Mouse (Mus musculus) urinary bladder, postnatal 10 days (tissue): ENCODE data around the gene Fmo3.

Source experiments
- DNase-seq: peaks from one replicate; pipeline ENCODE4 v3.0.0; 2022; ENCODE audit warnings: low spot score

Gene Fmo3

GRCm38 (mm10) chr1:162984428-162984827, at the start of gene Fmo3:
Gene Fmo3 (minus strand): TSS chr1:162984528.
- no peak for DNase-seq

DNA sequence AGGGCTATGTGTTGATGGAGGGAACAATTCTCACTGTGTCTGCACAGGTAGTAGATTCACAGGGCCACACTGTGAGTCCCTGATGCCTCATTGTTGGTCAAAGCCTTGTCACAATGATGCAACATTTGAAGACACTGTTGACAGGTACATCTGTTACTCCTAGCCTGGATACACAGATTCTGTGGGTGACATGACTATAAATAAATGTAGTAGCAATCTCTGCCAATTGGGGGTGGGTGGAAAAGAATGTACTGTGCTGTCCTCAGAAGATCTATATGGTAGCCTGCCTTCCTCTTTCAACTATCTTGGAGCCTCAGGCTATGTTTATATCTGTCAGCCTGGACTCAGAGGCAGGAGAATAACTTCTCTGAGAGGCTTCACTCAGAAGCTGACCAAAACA, 38.7 kb upstream of the Fmo3 start:
- no peak for DNase-seq

GRCm38 (mm10) chr1:163009220-163009619, 24.9 kb upstream of the Fmo3 start:
- no peak for DNase-seq

DNA sequence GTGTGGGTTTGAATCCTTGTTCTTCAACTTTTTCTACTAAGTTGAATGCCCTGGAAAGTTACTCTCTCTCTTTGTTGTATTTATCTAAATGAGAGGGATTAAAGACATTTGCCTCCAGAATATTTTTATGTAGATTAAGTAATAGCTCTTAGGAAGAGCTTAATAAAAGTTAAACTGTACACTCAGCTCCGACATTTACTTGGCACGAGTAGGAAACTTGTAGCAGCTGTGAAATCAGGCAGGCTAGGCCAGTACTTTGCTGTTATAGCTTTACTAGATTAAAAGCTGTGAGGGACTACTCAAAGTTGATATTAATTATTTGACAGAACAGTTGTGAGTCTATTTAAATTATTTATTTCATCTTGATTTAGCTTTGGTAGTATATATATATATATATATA, 19.2 kb upstream of the Fmo3 start:
- DNase-seq = no peak

GRCm38 (mm10) chr1:163001271-163001829, 17.0 kb upstream of the Fmo3 start:
- DNase-seq = no peak

GRCm38 (mm10) chr1:162987546-162987945, 3.2 kb upstream of the Fmo3 start:
- no peak for DNase-seq

GRCm38 (mm10) chr1:162986777-162987176, 2.4 kb upstream of the Fmo3 start:
- DNase-seq = no peak

- DNase-seq = no peak
Measured at GRCm38 (mm10) chr1:162986121-162986748, 1.9 kb upstream of the Fmo3 start.

DNA sequence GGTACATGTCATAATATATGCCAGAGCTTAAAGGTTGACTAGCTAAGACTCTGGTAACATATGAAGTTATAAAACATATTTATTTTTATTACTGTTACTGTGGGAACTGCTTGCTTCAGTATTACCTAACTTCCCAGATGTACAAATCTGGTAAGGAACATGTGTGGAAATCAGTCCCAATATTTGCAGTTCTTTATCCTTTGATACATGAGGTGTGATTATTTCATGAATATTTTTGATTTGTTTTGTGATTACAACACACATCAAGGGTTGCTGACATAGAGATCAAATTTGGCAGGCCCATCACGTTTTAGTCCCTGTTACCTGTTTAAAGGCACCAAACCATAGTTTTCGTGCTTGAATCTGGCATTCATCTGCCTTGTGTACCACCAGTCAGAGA, 20.8 kb downstream of the Fmo3 start:
- no peak for DNase-seq

GRCm38 (mm10) chr1:162957422-162957821, 26.9 kb downstream of the Fmo3 start:
- no peak for DNase-seq

- DNase-seq = no peak
Measured at GRCm38 (mm10) chr1:162953079-162953478, 31.2 kb downstream of the Fmo3 start.

GRCm38 (mm10) chr1:162949763-162950162, 34.6 kb downstream of the Fmo3 start:
- DNase-seq = no peak

DNA sequence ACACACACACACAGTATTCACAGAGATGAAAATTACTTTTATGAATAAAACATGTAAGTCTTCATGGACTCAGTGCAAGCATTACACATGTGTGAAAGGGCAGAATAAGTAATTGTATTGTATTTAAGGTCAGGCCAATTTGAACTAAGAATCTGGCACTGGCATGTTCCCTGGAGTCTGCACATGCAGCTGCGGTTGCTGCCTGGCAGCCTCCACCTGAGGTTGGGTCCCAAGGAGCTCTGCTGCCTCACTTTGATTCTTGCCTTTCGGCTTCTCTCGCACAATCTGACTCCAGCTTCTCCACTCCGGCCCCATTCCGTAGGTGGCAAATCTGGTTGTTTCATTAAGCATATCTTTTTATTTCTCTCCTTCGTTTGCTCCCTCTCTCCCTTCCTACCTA, 36.4 kb downstream of the Fmo3 start:
- DNase-seq = no peak

- no peak for DNase-seq
Measured at GRCm38 (mm10) chr1:162946837-162947558, 37.3 kb downstream of the Fmo3 start.

DNA sequence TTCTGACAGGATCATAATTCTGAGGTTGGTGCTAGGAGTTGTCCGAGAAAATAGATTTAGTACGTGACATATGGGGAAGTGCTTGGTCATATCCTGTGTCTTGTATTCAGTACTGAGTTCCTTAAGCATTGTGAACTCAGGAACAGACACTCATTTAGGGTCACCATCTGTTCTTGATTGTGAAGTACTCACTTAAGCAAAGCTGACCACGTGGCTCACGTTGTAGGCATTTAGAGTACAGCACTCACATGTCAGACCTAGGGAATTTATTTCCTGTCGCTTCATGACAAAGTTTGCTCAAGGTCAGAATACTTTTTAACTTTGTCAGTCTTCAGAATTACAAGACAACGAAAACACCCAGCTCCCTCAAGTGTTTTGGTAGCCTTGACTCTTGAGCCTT, 40.6 kb downstream of the Fmo3 start:
- no peak for DNase-seq

DNA sequence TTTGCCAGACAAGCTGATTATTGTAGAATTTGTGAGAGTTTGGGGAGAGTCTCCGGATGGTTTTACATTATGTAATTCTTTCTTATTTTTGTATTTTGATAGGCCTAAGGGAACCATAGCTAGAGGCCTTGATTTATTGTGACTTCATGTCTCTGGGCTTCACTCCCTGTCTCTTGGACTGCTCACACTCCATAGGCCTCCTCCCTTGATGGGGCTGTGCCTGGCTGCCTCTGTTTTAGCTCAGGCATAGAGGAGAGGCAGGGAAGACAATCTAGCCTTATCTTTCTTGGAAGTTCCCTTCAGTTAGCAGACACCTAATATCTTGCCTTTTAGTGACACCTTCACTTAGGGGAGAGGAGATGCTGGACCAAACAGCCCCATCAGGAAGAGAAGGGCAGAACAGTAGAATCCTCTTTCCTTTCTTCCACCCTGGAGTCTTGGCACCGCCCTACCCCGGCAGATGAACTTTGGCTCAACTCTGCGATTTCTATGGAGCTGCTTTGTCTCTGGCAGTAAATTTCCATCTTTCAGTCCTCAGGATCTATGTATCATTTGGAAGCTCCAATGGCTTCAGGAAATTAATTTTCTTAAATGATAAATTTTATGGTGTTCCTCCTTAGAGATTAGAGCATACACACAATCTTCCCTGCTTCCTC, 45.5 kb downstream of the Fmo3 start:
- DNase-seq = no peak

DNA sequence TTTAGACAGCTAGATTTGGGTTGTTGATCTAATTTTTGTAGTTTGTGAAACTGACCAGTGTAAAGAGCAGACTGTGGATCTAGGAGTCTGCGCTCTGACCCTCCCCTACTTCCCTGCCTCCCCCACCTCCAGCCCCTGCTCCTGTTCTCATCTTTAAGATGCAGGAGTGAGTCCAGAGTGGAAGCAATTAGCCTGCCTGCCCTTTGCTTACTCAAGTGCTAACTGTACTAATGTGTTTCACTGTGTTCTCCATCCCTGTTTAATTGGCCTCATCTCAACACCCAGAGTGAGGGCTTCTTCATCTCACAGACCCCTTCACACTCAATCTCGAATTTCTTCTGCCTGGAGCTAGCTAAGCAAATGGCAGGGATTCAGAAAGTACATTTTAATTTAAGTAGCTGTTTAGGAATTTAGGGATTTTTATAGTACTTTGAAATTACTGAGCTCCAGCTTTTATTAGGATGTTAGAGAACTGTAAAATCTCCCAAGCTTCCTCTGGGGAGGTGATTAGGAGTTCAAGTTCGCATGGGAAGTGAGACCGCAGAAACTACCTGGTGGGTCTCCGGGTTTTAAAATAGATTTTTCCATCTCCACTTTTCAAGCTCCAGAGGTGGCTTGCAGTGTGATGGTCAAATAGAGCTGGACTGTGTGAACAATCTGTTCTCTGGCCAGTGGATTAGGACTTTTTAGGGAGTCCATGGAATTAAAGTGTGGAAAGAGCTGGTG, 46.2 kb downstream of the Fmo3 start:
- DNase-seq = no peak

DNA sequence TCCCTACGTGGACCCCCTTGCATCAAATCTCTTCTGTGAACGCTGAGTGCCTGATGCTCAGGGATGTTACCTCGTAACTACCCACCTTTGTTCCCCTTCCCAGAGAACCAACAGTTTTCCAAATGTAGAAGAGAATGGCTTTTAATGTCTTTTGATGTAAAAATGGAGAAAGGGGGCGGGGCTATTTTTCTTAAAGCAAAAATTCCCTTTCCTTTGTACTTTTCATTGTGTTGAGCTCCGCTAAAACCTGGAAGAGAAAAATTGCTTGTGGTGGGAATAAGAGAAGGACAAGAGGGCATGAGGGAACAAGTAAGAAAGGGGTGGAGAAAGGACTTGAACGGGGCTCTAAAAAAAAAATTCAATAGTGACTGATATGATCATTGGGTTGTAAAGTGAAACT, 46.9 kb downstream of the Fmo3 start, which contains the start of gene Fmo6:
Gene Fmo6, minus strand, starts transcription at position 101 of the 400 bp plus-strand sequence.
- DNase-seq = no peak

GRCm38 (mm10) chr1:162934374-162935012, 49.8 kb downstream of the Fmo3 start:
- no peak for DNase-seq

DNA sequence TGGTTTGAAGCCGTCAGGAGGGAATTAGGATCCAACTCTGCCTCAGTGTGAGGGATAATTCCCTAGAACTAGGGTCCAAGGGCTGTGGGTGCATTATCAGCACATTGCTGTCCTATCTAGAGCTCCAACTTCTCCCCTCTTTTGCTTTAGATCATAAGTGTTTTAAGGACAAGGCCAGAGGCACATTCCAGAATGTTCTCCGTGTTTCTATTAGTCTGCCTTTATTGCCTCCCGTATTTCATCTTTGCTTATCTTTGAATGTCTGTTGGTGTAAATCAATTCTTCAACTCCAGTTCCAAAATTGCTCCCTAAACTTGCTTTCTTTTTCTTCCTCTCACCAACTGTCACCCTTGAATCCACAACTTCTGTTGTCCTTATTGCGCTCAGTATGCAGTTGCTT, 51.9 kb downstream of the Fmo3 start:
- DNase-seq = no peak

DNA sequence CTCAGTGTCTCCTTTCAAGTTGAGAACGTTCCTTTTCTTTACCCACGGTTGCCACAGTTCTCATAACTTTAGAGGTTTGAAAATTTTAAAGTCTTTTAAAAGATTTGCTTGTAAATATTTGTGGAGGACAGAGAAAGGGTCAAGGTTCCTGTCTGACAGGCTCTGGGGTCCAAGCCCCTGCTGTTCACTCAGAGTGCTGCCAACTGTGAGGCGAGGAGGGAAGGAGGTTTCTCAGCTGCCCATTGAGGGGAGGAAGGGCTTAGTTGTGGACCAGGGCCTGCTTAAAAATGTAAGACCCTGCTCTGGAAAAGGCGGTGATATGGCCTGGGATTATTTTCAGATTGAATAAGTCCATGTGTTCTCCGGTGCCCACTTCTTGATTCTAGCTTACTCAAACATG, 52.4 kb downstream of the Fmo3 start:
- no peak for DNase-seq
